ENCODE assay signal across 12 mouse cellular contexts in the genomic region with DNA sequence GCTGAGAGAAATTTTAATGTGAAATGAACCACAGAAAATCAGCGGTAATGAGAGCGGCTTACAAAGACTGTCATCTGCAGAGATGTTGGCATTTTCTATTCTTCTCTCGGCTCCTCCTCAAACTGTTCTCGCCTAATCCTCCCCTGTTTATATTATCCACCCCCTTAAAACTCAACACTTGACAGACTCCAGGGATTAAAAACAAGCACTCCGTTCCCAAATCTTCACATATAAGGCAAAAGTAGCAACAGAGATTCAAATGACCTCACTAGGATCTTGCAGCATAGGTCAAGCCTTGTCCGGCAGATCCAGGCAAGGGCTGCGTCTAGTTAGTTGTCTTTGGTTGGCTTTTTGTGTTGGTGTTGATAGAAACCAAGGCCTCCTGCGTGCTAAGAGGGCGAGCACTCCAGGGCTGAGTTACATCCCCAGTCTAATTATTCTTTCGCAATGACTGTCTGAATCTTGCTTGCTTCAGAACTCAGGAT. TPM values are rescaled to one million over a fixed set of nuclear protein-coding genes. Genes with fewer than 3 reads are reported as not detected.
DNase-seq lines count a peak whose midpoint lies in the region; ATAC-seq lines count a peak whose summit lies in the region.
"Had no signal": no experiment of that assay in that cellular context is flagged by ENCODE, and none has a peak within 500 bp of the region (broad histone marks: within the 10 kb centered on the region; RNA-seq: fewer than 3 reads in every experiment).

No protein-coding gene starts in this region.

- no peaks in the 10 kb centered on the region for H3K27me3 ChIP-seq in forebrain, embryonic 12.5 days
- H3K27me3 ChIP-seq in midbrain, embryonic 16.5 days (ENCODE audit: control insufficient read depth, insufficient read depth, low read depth, low read length), result no peaks in the 10 kb centered on the region
- H3K27me3 ChIP-seq: liver, embryonic 12.5 days had no signal

- peak overlapping the region; percentile 55 for H3K27ac ChIP-seq in brown adipose tissue, adult 24 weeks (replicated peaks; ENCODE audit: low read depth, low read length)
- H3K27ac ChIP-seq in forebrain, embryonic 12.5 days, result peak overlapping the region; percentile 66; the same call in 1 of the 2 replicates
- H3K27ac ChIP-seq in midbrain, embryonic 16.5 days (ENCODE audit: low read length), result peak overlapping the region; percentile 50
- H3K27ac ChIP-seq: heart, adult 2 months; liver, embryonic 12.5 days had no signal

- H3K4me1 ChIP-seq in brown adipose tissue, adult 24 weeks (ENCODE audit: control insufficient read depth, insufficient read depth, insufficient read length, low read length), result no peaks in the 10 kb centered on the region; the same call in 1 of the 2 replicates
- peaks cover 9% of the 10 kb centered on the region for H3K4me1 ChIP-seq in forebrain, embryonic 12.5 days
- H3K4me1 ChIP-seq in midbrain, embryonic 16.5 days (ENCODE audit: control insufficient read depth, insufficient read depth, low read length), result no peaks in the 10 kb centered on the region

- H3K9ac ChIP-seq in forebrain, embryonic 12.5 days, result no peak overlapping the region
- no peak overlapping the region for H3K9ac ChIP-seq in midbrain, embryonic 16.5 days (ENCODE audit: low read depth, low read length)
- H3K9ac ChIP-seq: liver, embryonic 12.5 days had no signal

- H3K4me3 ChIP-seq in brown adipose tissue, adult 24 weeks (ENCODE audit: insufficient read depth, low read depth, low read length), result no peak overlapping the region
- H3K4me3 ChIP-seq in forebrain, embryonic 12.5 days (replicated peaks), result no peak overlapping the region
- H3K4me3 ChIP-seq in midbrain, embryonic 16.5 days (ENCODE audit: low read depth, low read length), result no peak overlapping the region
- H3K4me3 ChIP-seq: erythroblast, embryonic 14.5 days; heart, adult 2 months; liver, embryonic 12.5 days had no signal

- WGBS in forebrain, embryonic 12.5 days, result 31% methylated on average over 10 of the region's 10 CpGs
- 30% methylated on average over 10 of the region's 10 CpGs for WGBS in midbrain, embryonic 16.5 days

- ATAC-seq in forebrain, embryonic 12.5 days (ENCODE audit: low FRiP score), result no peak
- peak; percentile 45; the same call in 1 of the 2 replicates for ATAC-seq in midbrain, embryonic 16.5 days
- ATAC-seq: hindbrain, embryonic 16.5 days; liver, embryonic 12.5 days had no signal

- no peaks in the 10 kb centered on the region for H3K9me3 ChIP-seq in forebrain, embryonic 12.5 days
- H3K9me3 ChIP-seq in midbrain, embryonic 16.5 days (replicated peaks; ENCODE audit: control insufficient read depth, low read length, poor library complexity, severe bottlenecking), result no peaks in the 10 kb centered on the region
- H3K9me3 ChIP-seq: liver, embryonic 12.5 days had no signal

- peak; percentile 35 for DNase-seq in layer of hippocampus, adult 11-12 months (ENCODE audit: low spot score)
- no peak for DNase-seq in layer of hippocampus, adult 8-10 months (ENCODE audit: low spot score in 2 of 2)
- DNase-seq in cerebellum, postnatal 36 days, result no peak
- DNase-seq in natural killer cell, adult 2 months (ENCODE audit: low spot score in 2 of 2), result no peak
- DNase-seq: adrenal gland, adult 8-10 months had no signal

- no peaks in the 10 kb centered on the region for H3K36me3 ChIP-seq in forebrain, embryonic 12.5 days (replicated peaks)
- no peaks in the 10 kb centered on the region for H3K36me3 ChIP-seq in midbrain, embryonic 16.5 days (ENCODE audit: control insufficient read depth, insufficient read depth, low read length)
- H3K36me3 ChIP-seq: liver, embryonic 12.5 days had no signal

- no peak overlapping the region for H3K4me2 ChIP-seq in forebrain, embryonic 12.5 days
- no peak overlapping the region for H3K4me2 ChIP-seq in midbrain, embryonic 16.5 days (ENCODE audit: low read length)
- H3K4me2 ChIP-seq: liver, embryonic 12.5 days had no signal

RNA-seq across cellular contexts. Expression of gene Cdk17, which starts 30.2 kb away (rescaled TPM):
- 100 to 1,000 TPM; 169 to 201 (median 193) TPM for total RNA-seq in layer of hippocampus, adult 8-10 months (2022)
- 23.6 and 27.1 TPM in 2 replicates for polyA plus RNA-seq in brown adipose tissue, adult 24 weeks (2012; ENCODE audit: insufficient read depth, insufficient read length, missing spikeins)
- 44.6 and 45.7 TPM in 2 replicates for polyA plus RNA-seq in forebrain, embryonic 12.5 days (2016; fragmentation: Nextera tagmentation; extraction: Ambion mirVana)
- polyA plus RNA-seq in midbrain, embryonic 16.5 days (2015; fragmentation: Nextera tagmentation; extraction: Ambion mirVana), result 39.5 and 40.2 TPM in 2 replicates

RNA-seq across cellular contexts. Expression of gene Cfap54, which starts 49.1 kb away (rescaled TPM):
- 10 to 100 TPM; 15.7 to 23.5 (median 20.8) TPM for total RNA-seq in layer of hippocampus, adult 8-10 months (2022)
- polyA plus RNA-seq in brown adipose tissue, adult 24 weeks (2012; ENCODE audit: insufficient read depth, insufficient read length, missing spikeins), result 1.3 and 2.8 TPM in 2 replicates
- polyA plus RNA-seq in forebrain, embryonic 12.5 days (2016; fragmentation: Nextera tagmentation; extraction: Ambion mirVana), result 1.3 and 1.5 TPM in 2 replicates
- polyA plus RNA-seq in midbrain, embryonic 16.5 days (2015; fragmentation: Nextera tagmentation; extraction: Ambion mirVana), result 3.2 and 4.2 TPM in 2 replicates
